Mouse (Mus musculus) kidney, adult 2 months (tissue): ENCODE data around the gene Fam168a.

ENCODE experiments used
- CTCF ChIP-seq: fragments of 200-500 bp; conservative IDR thresholded peaks from 2 replicates; pipeline ENCODE4 v1.5.1; 2011; ENCODE audit warnings: low read depth, mild to moderate bottlenecking, control low read depth, low read length, moderate library complexity, mixed read lengths; ENCODE audit not compliant: insufficient read depth, insufficient read length
- POLR2A ChIP-seq: fragments of 200-500 bp; IDR thresholded peaks from one replicate; pipeline ENCODE4 v1.6.1; 2011; ENCODE audit warnings: low read depth, low read length, control low read depth

GRCm38 (mm10) chr7:100762726-100763125 lies 56.3 kb downstream of the Fam168a start:
- no peak for TF ChIP-seq POLR2A
- TF ChIP-seq CTCF: no peak
